Mouse (Mus musculus) thymus, adult 2 months (tissue): ENCODE measurements around the gene Gm48551.

Experiments
- CTCF ChIP-seq: fragments of 200-500 bp; IDR thresholded peaks from 2 replicates; pipeline ENCODE4 v1.5.1; 2012; ENCODE audit warnings: mild to moderate bottlenecking, control low read depth, low read length, moderate library complexity, borderline replicate concordance; ENCODE audit not compliant: control insufficient read depth, poor library complexity, insufficient read depth; ENCODE audit errors: extremely low read depth
- POLR2A ChIP-seq: fragments of 200-500 bp; IDR thresholded peaks from 2 replicates; pipeline ENCODE4 v1.6.1; 2012; ENCODE audit warnings: mild to moderate bottlenecking, low read length, control low read depth, moderate library complexity; ENCODE audit not compliant: control insufficient read depth, poor library complexity, insufficient read depth; ENCODE audit errors: extremely low read depth

DNA sequence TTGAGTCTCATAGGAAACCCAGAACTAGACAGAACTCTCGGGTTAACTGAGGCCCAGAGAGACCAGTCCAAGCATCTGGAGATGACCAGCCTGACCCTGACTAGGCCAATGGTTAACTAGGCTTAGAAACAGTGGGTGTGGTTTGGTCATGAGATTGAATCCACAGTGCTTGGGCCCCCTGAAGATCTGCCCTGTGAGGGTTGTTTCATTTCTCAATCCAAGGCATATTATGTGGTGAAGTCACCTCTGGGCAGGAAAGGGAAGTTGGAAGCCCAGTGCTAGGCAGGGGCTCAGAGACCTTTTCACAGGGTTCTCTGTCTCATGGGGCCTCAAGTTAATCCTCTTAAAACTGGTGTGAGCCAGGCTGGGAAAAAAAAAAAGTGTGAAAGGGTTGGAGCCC, 25.4 kb upstream of the Gm48551 start:
- TF ChIP-seq POLR2A (no peak), CTCF (no peak)
